Mouse (Mus musculus): ENCODE results near the gene Hist1h4k.

DNA sequence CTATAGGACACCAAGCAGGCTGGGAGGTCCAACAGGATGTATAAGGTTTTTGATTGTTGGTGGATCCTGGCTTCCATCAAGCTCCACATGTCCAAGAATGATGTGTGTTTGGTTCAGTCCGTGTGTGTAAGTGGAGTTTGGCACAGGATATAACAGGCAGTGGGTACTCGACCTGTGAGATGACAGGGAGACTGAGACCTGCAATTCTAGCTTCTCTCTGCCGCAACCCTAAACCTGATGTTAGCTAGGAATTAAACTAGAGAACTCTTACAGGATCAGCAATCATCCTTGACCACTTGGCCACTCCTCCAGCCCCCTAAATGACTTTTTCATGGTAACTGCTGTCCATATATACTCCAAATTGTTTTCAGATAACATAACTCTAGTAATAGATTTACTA, 2.1 kb upstream of the Hist1h4k start:
- TF ChIP-seq CTCF (IDR thresholded peaks at IDR 0.05; ENCODE audit: low read depth, low read length), result no peak
- TF ChIP-seq POLR2A (IDR thresholded peaks at IDR 0.05; ENCODE audit: extremely low read depth, insufficient read depth, low read length), result no peak

Data from liver, adult 2 months (tissue).